Mouse (Mus musculus) common myeloid progenitor, adult 5-6 weeks (primary cell): Measurements from ENCODE around the gene Gm8947. TPM values are rescaled to one million over a fixed set of nuclear protein-coding genes. Genes with fewer than 3 reads are reported as not detected.
"Not testable (repeated sequence)": the region's sequence is repeated elsewhere in the genome, so short reads cannot be mapped to it uniquely, and the experiment has no call there.

Experiments used
- ATAC-seq: replicated peaks from 2 replicates; pipeline ENCODE4 v1.8.0; 2016; ENCODE audit warnings: low read depth, mild to moderate bottlenecking, moderate TSS enrichment, inconsistent platforms; ENCODE audit not compliant: poor library complexity, severe bottlenecking
- total RNA-seq: library from RNA; stranded (forward); fragments of 200-1000, 187-1606 nt; gene quantifications from 2 replicates; pipeline ENCODE4 v1.2.3, GENCODE M21; 2017

The Gm8947 gene
- total RNA-seq: not detected in 2 replicates

GRCm38 (mm10) chr1:151192075-151192474 is at the start of gene Gm8947:
Gm8947 (plus strand) TSS chr1:151192376.
- ATAC-seq: not testable (repeated sequence)

GRCm38 (mm10) chr1:151144471-151145146 is 47.6 kb upstream of the Gm8947 start:
- no peak for ATAC-seq

DNA sequence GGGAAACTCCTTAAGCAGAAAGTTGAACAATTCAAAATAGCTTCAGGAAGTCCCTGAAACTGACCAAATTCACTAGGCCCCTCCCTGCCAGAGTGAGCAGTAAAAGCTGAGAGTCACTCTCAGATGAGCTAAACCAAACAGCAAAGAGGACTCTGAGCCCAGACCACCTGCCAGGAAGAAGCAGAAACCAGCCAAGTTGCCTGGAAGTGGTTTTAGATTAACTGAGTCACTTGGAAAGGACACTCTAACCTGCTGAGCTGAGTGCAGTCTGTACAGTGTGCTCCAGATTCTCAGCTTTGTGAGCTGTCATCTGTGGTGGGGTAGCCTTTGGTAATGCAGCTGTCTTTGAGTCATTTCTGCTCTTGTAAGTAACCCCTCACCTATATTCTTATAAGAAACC is 44.4 kb upstream of the Gm8947 start:
- ATAC-seq: no peak

DNA sequence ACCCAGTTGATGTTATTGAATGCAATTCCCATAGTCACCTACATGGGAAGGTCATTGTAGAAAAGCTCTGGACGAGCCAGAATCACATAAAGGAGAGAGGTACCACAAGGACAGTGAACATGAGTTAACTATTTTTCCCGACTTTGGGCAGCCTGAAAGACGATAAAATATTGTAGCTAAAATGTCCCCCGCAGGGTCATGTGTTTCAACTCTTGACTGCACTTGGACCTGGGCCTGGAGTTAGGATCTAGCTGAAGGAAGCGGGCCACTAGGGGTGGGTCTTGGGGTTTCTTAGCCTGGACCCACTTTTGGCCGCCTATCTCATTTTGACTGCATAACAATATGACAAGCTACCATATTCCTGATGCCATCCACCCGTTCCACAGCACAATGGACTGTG is 42.0 kb upstream of the Gm8947 start:
- ATAC-seq: no peak

DNA sequence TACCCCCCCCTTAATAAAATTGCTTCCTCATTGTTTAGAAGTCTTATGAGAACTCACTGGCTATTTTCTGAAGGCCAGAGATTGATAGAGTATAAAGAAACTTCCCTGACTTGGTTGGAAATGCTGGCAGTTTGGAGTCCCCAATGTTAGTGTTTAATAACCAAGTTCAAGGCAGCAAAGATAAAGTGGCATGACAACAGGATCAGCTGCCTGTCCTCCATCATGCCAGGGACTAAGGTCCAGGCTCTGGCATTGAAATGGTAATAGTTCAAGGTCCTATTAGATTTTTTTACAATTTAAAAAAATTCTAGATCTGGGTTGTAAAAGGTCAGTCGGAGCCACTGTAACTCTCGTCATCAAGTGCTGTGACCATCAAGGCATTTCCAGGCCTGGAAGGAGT is 41.1 kb upstream of the Gm8947 start:
- ATAC-seq: no peak

DNA sequence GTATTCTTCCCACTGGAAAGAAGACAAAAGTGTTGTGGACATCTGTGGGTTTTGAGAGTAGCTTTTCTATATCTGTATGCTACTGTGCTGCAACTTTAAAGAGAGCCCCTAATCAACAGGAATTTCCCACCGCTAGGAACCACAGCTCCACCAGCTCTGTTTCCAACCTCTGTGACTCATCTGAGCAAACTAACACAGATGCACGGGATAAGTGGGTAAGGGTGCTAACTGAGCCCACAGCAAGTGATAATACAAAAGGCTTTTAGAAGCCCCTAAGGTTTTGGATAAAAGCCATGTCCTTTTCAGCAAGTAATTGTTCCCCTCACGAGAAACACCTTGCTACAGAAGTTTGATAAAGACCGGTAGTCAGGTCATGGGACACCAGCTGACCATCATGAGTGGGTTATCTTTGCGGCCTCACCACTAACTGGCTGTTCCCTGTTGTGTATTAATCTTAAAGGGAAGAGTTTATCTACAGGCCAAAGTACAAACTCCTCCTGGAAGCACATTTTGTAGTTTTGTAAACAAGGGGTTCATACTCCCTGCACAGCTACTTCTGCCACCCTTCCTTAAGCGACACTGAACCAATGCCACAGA is 39.0 kb upstream of the Gm8947 start:
- ATAC-seq: no peak

DNA sequence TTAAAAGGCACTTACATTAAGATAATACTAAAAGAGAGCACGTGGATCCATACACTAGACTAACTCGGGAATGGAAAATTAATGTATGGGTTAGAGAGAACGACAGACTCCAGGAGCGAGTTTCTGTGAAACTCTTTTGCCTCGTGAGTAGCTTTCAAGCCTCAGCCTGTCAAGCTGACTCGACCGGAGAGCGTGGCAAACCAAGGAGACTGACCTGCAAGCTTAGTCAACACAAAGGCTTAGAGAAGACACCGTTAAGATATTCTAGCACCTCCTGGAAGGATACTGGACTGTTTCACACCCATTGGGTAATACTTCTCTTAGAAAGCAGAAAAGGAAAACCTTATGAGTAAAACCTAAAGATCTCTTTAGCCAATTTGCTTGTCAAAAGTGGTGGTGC is 38.0 kb upstream of the Gm8947 start:
- ATAC-seq: not testable (repeated sequence)

DNA sequence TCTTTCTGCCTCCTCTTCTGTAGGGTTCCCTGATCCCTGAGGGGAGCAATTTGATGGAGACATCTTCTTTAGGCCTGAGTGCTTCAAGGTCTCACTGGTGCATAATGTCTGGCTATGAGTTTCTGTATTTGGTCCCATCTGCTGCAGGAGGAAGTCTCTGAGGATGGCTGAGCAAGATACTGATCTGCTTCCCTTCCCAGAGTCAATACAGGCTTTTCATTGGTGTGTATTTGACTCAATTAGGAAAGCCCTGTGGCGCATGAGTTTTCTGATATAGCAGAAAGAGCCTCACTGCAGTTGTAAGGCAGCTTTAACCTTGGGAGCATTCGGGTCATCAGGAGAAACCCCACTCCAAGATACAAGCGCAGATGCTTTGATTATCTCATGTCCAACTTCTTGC is 36.0 kb upstream of the Gm8947 start:
- ATAC-seq: 0 out of 2 replicates have a peak, but pooled peaks have one; percentile 32

DNA sequence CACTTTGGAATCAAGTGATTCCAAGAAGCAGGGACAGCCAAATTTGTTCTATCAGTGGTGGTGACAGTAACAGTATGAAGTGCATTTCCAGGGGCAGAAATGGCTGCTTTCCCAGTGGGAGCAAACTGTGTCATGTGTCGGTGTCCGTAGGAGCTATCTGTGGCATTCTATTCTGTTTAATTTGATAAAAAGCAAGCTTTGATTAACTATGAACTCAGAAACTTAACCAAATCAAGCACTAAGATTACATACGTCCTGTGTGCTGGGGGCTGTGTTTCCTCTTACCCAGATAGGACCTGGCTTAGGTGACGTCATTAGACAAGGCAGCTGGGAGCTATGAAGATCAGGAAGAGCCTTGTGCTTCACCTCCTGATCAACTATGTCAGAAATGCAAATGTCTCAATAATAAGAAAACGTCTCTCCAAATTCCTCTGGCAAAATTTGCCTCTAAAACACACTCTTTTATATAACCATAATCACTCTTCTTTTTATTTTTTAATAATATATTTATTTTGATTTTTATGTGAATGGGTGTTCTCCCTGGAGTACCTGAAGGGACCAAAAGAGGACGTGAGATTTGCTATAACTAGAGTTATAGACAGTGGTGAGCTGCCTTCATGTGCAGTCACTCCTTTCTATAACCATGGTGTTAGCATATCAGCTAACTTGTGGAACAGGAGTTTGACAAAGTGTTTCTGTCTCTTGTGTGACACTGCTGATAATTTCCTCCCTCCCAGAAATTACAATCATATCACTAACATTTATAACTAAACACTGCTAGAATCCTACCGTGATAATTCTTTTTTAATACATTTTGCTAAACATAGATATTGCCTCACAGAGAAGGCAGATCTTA is 35.2 kb upstream of the Gm8947 start:
- ATAC-seq: 0 out of 2 replicates have a peak, but pooled peaks have one; percentile 32

GRCm38 (mm10) chr1:151157963-151158856 is 34.0 kb upstream of the Gm8947 start:
- no peak for ATAC-seq

GRCm38 (mm10) chr1:151158857-151159510 is 33.2 kb upstream of the Gm8947 start:
- no peak for ATAC-seq

DNA sequence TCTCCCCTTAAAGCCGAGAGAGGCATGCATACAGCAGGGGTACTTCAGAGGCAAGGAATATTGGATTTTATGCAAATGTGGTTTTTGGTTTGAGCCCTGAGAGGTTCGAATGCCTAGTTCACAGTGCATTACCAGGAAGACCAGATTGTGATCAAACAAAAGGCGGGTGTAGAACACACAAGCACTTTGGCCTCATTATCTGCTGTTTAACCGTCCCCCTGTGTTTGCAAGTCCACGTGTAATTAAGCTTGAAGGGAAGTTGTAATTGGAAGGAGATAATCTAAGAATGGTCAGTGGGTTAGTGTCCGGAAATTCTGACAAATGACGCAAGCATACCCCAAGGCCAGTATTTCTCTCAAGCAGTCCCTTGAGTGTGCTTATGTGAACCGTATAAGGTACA is 26.1 kb upstream of the Gm8947 start:
- 0 out of 2 replicates have a peak, but pooled peaks have one; percentile 29 for ATAC-seq

GRCm38 (mm10) chr1:151167297-151168047 is 24.7 kb upstream of the Gm8947 start:
- peak; percentile 37; the same call in 1 of the 2 replicates for ATAC-seq

GRCm38 (mm10) chr1:151168637-151169036 is 23.5 kb upstream of the Gm8947 start:
- no peak for ATAC-seq

DNA sequence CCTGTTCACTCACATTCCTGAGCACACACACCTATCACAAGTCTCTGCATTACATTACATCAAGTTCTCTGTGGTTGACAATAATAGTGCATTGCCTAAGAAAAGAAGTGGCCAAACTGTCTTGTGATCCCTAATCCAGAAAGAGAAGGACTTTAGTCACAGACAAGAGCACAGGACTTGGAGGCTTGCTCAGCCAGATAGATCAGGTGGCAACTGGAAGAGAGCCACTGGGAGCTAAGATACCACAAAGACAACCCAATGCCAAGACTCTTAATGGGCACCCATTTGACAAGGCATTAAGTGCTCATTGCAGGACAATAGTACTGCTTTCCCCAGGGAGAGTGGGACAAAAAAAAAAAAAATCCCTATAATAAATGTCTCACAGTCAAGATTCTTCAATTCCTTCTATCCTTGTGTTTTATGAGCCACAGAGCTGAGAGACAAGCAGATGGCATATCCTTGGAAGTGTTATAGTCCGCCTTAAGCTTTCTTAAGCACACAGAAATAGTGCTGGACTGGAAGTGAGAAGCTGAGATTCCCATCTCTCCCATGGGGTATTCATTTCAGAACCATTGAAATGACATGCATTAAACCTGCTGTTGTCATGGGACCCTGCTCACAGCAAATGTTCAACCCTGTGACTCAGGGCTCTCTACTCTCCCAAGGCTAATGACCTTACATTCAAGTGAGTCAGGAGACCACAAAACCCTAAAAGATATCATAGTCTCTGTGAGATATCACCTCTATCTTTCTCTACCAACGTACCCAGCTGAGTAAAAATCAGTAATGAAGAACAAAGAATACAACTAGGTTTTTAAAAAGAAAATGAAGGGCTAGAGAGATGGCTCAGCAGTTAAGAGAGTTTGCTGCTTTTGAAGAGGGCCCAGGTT is 20.4 kb upstream of the Gm8947 start:
- no peak for ATAC-seq

GRCm38 (mm10) chr1:151177030-151177936 is 14.9 kb upstream of the Gm8947 start:
- peak; percentile 84 for ATAC-seq

DNA sequence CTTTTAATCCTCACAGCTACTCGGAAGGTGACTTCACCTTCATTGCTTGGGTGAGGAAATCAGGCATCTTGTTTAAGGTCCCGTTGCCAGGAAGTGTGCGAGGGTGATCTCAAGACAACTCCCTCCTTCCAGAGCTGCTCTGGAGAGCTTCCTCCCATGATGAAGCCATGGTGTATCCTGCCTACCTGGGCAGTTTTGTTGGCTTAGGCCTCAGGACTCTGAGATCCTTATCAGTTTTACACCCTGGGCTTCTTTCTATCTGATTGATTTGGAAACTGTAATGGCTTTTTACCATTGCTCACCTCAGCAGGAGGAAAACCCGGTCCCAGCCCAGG is 14.3 kb upstream of the Gm8947 start:
- ATAC-seq: no peak
